Mouse (Mus musculus) urinary bladder, adult 18-20 months (tissue): ENCODE data around the gene Ppm1h.
A peak's percentile ranks its signal among the peaks of the same experiment; 100 is the strongest.

ENCODE experiments used
- DNase-seq, 2 experiments: peaks; one replicate each; pipeline ENCODE4 v3.0.0; 2022; ENCODE audit warnings: low spot score in 2 of 2, mixed read lengths in 2 of 2

The Ppm1h gene

GRCm38 (mm10) chr10:122678541-122679436, at the start of gene Ppm1h:
Gene Ppm1h (plus strand): TSS chr10:122678762.
- peak; percentile 77 to 80 for DNase-seq

- DNase-seq, result no peak
Measured at GRCm38 (mm10) chr10:122629003-122629402, 49.6 kb upstream of the Ppm1h start.

GRCm38 (mm10) chr10:122639879-122640278, 38.7 kb upstream of the Ppm1h start:
- DNase-seq, result no peak

GRCm38 (mm10) chr10:122641263-122641795, 37.2 kb upstream of the Ppm1h start:
- DNase-seq, result no peak

- no peak for DNase-seq
Measured at GRCm38 (mm10) chr10:122642125-122642524, 36.4 kb upstream of the Ppm1h start.

- DNase-seq, result no peak
Measured at GRCm38 (mm10) chr10:122651932-122652331, 26.6 kb upstream of the Ppm1h start.

GRCm38 (mm10) chr10:122652578-122652977, 26.0 kb upstream of the Ppm1h start:
- no peak for DNase-seq

- DNase-seq, result no peak
Measured at GRCm38 (mm10) chr10:122665652-122666051, 12.9 kb upstream of the Ppm1h start.

GRCm38 (mm10) chr10:122671253-122671652, 7.3 kb upstream of the Ppm1h start:
- DNase-seq, result no peak

GRCm38 (mm10) chr10:122672044-122672443, 6.5 kb upstream of the Ppm1h start:
- DNase-seq, result no peak

- DNase-seq, result peak in 1 of 2 experiments; percentile 40
Measured at GRCm38 (mm10) chr10:122679437-122680045, 979 bp downstream of the Ppm1h start.

GRCm38 (mm10) chr10:122680387-122681084, 2.0 kb downstream of the Ppm1h start:
- peak; percentile 8 to 41 for DNase-seq

GRCm38 (mm10) chr10:122681085-122681408, 2.5 kb downstream of the Ppm1h start:
- DNase-seq, result no peak

GRCm38 (mm10) chr10:122683819-122684330, 5.3 kb downstream of the Ppm1h start:
- no peak for DNase-seq

GRCm38 (mm10) chr10:122685297-122685696, 6.7 kb downstream of the Ppm1h start:
- no peak for DNase-seq

- no peak for DNase-seq
Measured at GRCm38 (mm10) chr10:122685836-122686531, 7.4 kb downstream of the Ppm1h start.

- no peak for DNase-seq
Measured at GRCm38 (mm10) chr10:122690698-122691097, 12.1 kb downstream of the Ppm1h start.

GRCm38 (mm10) chr10:122693158-122693777, 14.7 kb downstream of the Ppm1h start:
- no peak for DNase-seq

GRCm38 (mm10) chr10:122693911-122694618, 15.5 kb downstream of the Ppm1h start:
- no peak for DNase-seq

- no peak for DNase-seq
Measured at GRCm38 (mm10) chr10:122696335-122696734, 17.8 kb downstream of the Ppm1h start.
